ENCODE assay signal across 25 mouse cellular contexts in the genomic region with DNA sequence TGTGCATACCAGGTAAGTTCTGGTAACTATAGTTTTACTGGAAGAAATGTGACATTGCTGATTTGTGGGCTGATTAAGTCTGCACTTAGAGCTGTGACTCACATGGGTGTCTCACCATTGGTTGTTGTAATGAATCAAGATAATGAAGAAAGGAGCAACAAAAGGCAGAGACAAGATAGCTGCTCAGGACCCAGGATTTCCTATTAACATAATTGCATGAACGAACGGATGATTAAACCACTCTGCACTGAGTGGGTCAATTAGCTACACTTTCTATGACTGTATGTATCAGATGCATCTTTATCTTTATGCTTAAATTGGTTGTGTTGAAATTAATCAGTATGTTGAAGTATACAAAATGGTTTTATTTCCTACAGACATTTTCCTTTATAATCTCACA.
"Had no signal": no experiment of that assay in that cellular context is flagged by ENCODE, and none has a peak within 500 bp of the region (broad histone marks: within the 10 kb centered on the region; RNA-seq: fewer than 3 reads in every experiment).

No protein-coding gene starts in this region.

- H3K9me3 ChIP-seq: limb, embryonic 10.5 days; limb, embryonic 13.5 days; liver, embryonic 12.5 days; liver, embryonic 15.5 days; lung, embryonic 15.5 days; megakaryocyte, embryonic 14.5 days; midbrain, embryonic 10.5 days; midbrain, embryonic 13.5 days had no signal

- H3K27me3 ChIP-seq: limb, embryonic 13.5 days; liver, embryonic 12.5 days; liver, embryonic 15.5 days; lung, embryonic 15.5 days; megakaryocyte, embryonic 14.5 days; midbrain, embryonic 13.5 days had no signal

- H3K4me2 ChIP-seq: limb, embryonic 13.5 days; liver, embryonic 12.5 days; liver, embryonic 15.5 days; lung, embryonic 15.5 days; midbrain, embryonic 13.5 days had no signal

- H3K4me3 ChIP-seq: layer of hippocampus, adult 2 months; limb, embryonic 10.5 days; limb, embryonic 13.5 days; liver, embryonic 12.5 days; liver, embryonic 15.5 days; lung, embryonic 15.5 days; megakaryocyte, embryonic 14.5 days; midbrain, embryonic 10.5 days; midbrain, embryonic 13.5 days had no signal

- H3K36me3 ChIP-seq: limb, embryonic 10.5 days; limb, embryonic 13.5 days; liver, embryonic 12.5 days; liver, embryonic 15.5 days; lung, embryonic 15.5 days; midbrain, embryonic 10.5 days; midbrain, embryonic 13.5 days had no signal

- H3K4me1 ChIP-seq: limb, embryonic 10.5 days; limb, embryonic 13.5 days; liver, embryonic 12.5 days; liver, embryonic 15.5 days; lung, embryonic 15.5 days; megakaryocyte, embryonic 14.5 days; midbrain, embryonic 10.5 days; midbrain, embryonic 13.5 days had no signal

- H3K9ac ChIP-seq: limb, embryonic 13.5 days; liver, embryonic 12.5 days; liver, embryonic 15.5 days; lung, embryonic 15.5 days; midbrain, embryonic 13.5 days had no signal

- DNase-seq: kidney, adult 18-20 months; kidney, adult 9 months; kidney, postnatal 25 days; layer of hippocampus, adult 9-11 months; liver; lung, adult 18-20 months; lung, postnatal 10 days; lung, postnatal 36 days; right cerebral cortex, adult 18-20 months; right cerebral cortex, postnatal 14 days; right cerebral cortex, postnatal 4 days; thymus, adult 2 months; thymus, postnatal 14 days; thymus, postnatal 4 days had no signal

- ATAC-seq: liver, embryonic 12.5 days; midbrain, embryonic 13.5 days had no signal

- H3K27ac ChIP-seq: kidney, postnatal 0 days; layer of hippocampus, adult 2 months; limb, embryonic 10.5 days; limb, embryonic 13.5 days; liver, embryonic 12.5 days; liver, embryonic 15.5 days; lung, embryonic 15.5 days; midbrain, embryonic 10.5 days; midbrain, embryonic 13.5 days; stomach, postnatal 0 days had no signal
